Mouse (Mus musculus): Measurements from ENCODE around the gene Bcl9. TPM values are rescaled to one million over a fixed set of nuclear protein-coding genes. Genes with fewer than 3 reads are reported as not detected.

The Bcl9 gene
- polyA plus RNA-seq, 1 experiment from 2014 or later = 86.4 TPM

DNA sequence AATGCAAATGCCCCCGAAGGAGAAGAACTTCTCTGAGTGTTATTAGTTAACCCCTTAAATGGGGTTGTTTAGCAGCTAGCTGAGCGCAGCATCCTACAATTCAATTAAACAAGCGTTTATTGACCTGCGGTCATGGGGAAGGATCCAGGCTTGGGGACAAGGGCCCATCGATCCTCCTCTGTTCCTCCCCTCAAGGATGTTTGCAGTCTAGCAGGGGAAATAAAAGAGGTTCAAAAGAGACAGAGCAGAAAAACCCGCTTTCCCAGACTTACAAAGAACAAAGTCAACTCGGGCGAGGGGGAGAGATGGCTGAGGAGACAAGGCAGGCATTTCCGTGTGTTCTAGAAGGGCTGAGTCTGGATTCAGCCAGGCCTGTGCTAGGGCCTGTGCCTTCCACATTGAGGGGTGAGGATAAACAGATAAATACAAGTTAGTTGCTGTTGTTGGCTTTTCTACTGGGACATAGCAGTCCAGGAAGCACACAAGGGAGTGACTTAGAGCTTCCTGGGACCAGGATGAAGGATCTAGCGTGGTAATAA lies 55.0 kb downstream of the Bcl9 start:
- no peak for ATAC-seq (ENCODE audit: low FRiP score)

DNA sequence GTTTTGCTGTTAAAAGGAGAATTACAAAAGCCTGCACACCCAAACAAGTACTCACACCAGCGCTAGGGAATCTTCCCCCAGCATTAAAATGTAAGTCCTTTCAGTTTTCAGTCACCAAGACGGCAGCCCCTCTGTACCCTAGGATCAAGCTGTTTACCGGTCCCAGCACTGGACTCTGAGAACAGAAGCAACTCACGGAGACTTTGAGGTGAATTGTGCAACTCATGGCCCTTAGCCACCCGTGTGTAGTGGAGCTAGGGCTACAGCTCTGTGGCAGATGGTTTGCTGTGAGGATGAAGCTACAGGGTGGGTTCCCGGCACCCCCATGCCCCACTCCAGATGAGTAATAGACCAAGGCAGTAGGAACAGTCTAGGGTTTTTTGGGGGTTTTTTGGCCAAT lies 55.9 kb downstream of the Bcl9 start:
- no peaks in the 10 kb centered on the region for H3K36me3 ChIP-seq
- H3K4me2 ChIP-seq = no peak overlapping the region
- H3K4me1 ChIP-seq (replicated peaks) = peaks cover 23% of the 10 kb centered on the region
- H3K4me3 ChIP-seq = no peak overlapping the region
- no peak overlapping the region for H3K27ac ChIP-seq
- no peaks in the 10 kb centered on the region for H3K27me3 ChIP-seq
- 41% methylated on average over 6 of the region's 6 CpGs for WGBS
- no peak for ATAC-seq (ENCODE audit: low FRiP score)
- no peak overlapping the region for H3K9ac ChIP-seq
- no peaks in the 10 kb centered on the region for H3K9me3 ChIP-seq

More for the DNA sequence above, 55.0 kb downstream of the Bcl9 start:
- Histone ChIP-seq H3K36me3 (no peaks in the 10 kb centered on the region), H3K27ac (0 out of 2 replicates have a peak overlapping the region, but pooled peaks have one; percentile 52), H3K9me3 (no peaks in the 10 kb centered on the region), H3K27me3 (no peaks in the 10 kb centered on the region), H3K4me2 (no peak overlapping the region), H3K9ac (no peak overlapping the region), H3K4me1 (replicated peaks) (peaks cover 23% of the 10 kb centered on the region), H3K4me3 (no peak overlapping the region)
- 37% methylated on average over 10 of the region's 10 CpGs for WGBS

- H3K4me1 ChIP-seq (replicated peaks) = peaks cover 22% of the 10 kb centered on the region
- no peaks in the 10 kb centered on the region for H3K27me3 ChIP-seq
- 95% methylated on average over 6 of the region's 6 CpGs for WGBS
Observed at GRCm38 (mm10) chr3:97239793-97240192, 57.9 kb downstream of the Bcl9 start.

DNA sequence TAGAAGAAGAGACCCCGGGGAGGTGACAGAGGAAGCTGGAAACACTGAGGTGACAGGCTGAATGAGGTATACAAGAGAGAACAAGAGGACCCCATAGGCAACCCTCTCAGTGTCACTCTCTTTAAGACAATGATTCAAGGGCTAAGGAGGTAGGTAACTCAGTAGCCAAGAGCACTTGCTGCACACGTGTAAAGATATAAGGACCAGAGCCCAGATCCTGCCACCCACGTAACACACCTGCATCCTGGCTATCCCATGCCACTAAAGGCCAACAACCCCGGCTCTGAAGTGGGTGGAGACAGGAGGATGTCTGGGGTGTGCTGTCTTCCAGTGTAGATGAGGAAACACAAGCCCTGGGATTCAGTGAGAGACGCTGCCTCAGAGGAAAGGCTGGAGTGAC lies 58.4 kb downstream of the Bcl9 start:
- no peaks in the 10 kb centered on the region for H3K27me3 ChIP-seq
- H3K9ac ChIP-seq = no peak overlapping the region
- WGBS = 95% methylated on average over 5 of the region's 5 CpGs
- H3K27ac ChIP-seq = no peak overlapping the region
- no peak overlapping the region for H3K4me3 ChIP-seq
- H3K9me3 ChIP-seq = no peaks in the 10 kb centered on the region
- H3K4me1 ChIP-seq (replicated peaks) = peaks cover 17% of the 10 kb centered on the region
- ATAC-seq (ENCODE audit: low FRiP score) = no peak
- H3K36me3 ChIP-seq = no peaks in the 10 kb centered on the region
- no peak overlapping the region for H3K4me2 ChIP-seq

More at GRCm38 (mm10) chr3:97239793-97240192, 57.9 kb downstream of the Bcl9 start:
- H3K27ac ChIP-seq = no peak overlapping the region
- H3K9ac ChIP-seq = no peak overlapping the region
- ATAC-seq (ENCODE audit: low FRiP score) = no peak
- no peak overlapping the region for H3K4me2 ChIP-seq
- H3K4me3 ChIP-seq = no peak overlapping the region
- no peaks in the 10 kb centered on the region for H3K36me3 ChIP-seq
- H3K9me3 ChIP-seq = no peaks in the 10 kb centered on the region

GRCm38 (mm10) chr3:97238521-97238920 lies 59.2 kb downstream of the Bcl9 start:
- peaks cover 13% of the 10 kb centered on the region for H3K4me1 ChIP-seq (replicated peaks)
- H3K27ac ChIP-seq = no peak overlapping the region
- WGBS = 75% methylated on average over 2 of the region's 2 CpGs
- no peaks in the 10 kb centered on the region for H3K9me3 ChIP-seq
- H3K27me3 ChIP-seq = no peaks in the 10 kb centered on the region
- H3K4me2 ChIP-seq = no peak overlapping the region
- no peaks in the 10 kb centered on the region for H3K36me3 ChIP-seq
- H3K4me3 ChIP-seq = no peak overlapping the region
- ATAC-seq (ENCODE audit: low FRiP score) = no peak
- no peak overlapping the region for H3K9ac ChIP-seq

DNA sequence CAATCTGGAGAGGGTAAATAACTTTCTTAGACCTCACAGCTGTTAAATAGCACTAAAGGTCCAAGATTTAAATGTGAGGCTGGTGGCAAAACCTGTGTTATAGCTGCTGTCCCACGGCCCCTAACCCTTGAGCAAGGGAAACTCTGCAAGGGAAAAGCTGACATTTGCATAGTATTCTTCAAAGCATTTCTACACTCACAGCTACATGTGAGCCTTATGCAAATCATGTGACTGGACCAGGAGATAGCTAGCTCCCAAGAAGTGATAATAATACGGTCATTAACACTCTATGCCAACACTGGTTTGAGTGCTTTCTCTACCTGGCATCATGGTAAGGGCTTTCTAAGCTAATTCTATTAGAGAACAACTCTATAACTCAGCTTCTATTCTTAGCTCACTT lies 60.3 kb downstream of the Bcl9 start:
- no peak overlapping the region for H3K27ac ChIP-seq
- no peak overlapping the region for H3K9ac ChIP-seq
- no peak for ATAC-seq (ENCODE audit: low FRiP score)
- H3K4me3 ChIP-seq = no peak overlapping the region
- H3K9me3 ChIP-seq = no peaks in the 10 kb centered on the region
- no peaks in the 10 kb centered on the region for H3K27me3 ChIP-seq
- 93% methylated on average over 2 of the region's 2 CpGs for WGBS
- H3K4me1 ChIP-seq (replicated peaks) = peaks cover 6% of the 10 kb centered on the region
- H3K4me2 ChIP-seq = no peak overlapping the region
- H3K36me3 ChIP-seq = no peaks in the 10 kb centered on the region

DNA sequence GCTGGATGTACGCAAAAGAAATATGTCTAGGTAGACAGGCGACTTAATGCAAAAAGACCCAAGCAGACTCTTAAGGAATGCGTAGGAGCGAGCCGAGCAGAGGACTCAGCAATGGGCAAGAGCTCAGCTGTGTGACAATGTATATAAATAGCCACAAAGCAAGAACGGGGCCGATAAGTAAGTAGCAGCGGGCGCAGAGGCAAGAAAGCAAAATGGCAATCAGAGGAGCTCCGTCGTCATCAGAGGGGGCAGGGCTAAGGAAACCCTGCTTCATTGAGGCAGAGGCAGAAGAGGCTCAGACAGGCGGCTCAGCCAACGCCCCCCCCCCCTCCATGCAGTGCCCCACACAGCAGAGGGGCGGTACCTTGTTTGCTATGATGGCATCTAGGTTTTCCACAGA lies 62.9 kb downstream of the Bcl9 start:
- no peak overlapping the region for H3K4me2 ChIP-seq
- no peak overlapping the region for H3K27ac ChIP-seq
- H3K4me3 ChIP-seq = no peak overlapping the region
- peaks cover 4% of the 10 kb centered on the region; the same call in 1 of the 2 replicates for H3K36me3 ChIP-seq
- WGBS = 85% methylated on average over 14 of the region's 14 CpGs
- no peak for ATAC-seq (ENCODE audit: low FRiP score)
- H3K27me3 ChIP-seq = no peaks in the 10 kb centered on the region
- H3K4me1 ChIP-seq (replicated peaks) = no peaks in the 10 kb centered on the region
- no peaks in the 10 kb centered on the region for H3K9me3 ChIP-seq
- no peak overlapping the region for H3K9ac ChIP-seq

DNA sequence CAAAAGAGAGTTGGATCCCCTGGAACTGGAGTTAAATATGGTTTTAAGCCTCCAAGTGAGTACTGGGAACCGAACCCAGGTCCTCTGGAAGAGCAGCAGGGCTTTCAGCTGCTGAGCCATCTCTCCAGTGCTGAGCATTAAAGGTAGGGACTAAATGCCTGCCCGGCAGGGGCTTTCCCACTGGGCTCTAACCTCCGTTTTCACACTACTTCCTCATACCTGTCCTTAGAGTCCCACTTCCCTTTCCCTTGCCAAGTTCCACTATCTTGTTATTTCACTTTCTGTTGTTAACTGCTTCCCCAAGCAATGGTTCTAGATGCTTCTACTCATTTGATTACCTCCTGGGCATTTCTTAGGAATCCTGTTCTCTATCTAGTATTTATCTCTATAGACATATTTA lies 65.4 kb downstream of the Bcl9 start:
- Histone ChIP-seq H3K9ac (no peak overlapping the region), H3K9me3 (no peaks in the 10 kb centered on the region), H3K27me3 (no peaks in the 10 kb centered on the region), H3K4me1 (replicated peaks) (peaks cover 9% of the 10 kb centered on the region), H3K36me3 (peaks cover 4% of the 10 kb centered on the region; the same call in 1 of the 2 replicates), H3K4me3 (no peak overlapping the region), H3K27ac (no peak overlapping the region), H3K4me2 (no peak overlapping the region)
- ATAC-seq (ENCODE audit: low FRiP score) = no peak
- 88% methylated on average over 3 of the region's 3 CpGs for WGBS

- Histone ChIP-seq H3K36me3 (peaks cover 4% of the 10 kb centered on the region; the same call in 1 of the 2 replicates), H3K4me1 (replicated peaks) (peaks cover 9% of the 10 kb centered on the region), H3K27me3 (no peaks in the 10 kb centered on the region), H3K4me3 (no peak overlapping the region), H3K9me3 (no peaks in the 10 kb centered on the region), H3K27ac (no peak overlapping the region), H3K9ac (no peak overlapping the region), H3K4me2 (no peak overlapping the region)
- no peak for ATAC-seq (ENCODE audit: low FRiP score)
- 88% methylated on average over 9 of the region's 9 CpGs for WGBS
Observed at GRCm38 (mm10) chr3:97231857-97232256, 65.9 kb downstream of the Bcl9 start.

DNA sequence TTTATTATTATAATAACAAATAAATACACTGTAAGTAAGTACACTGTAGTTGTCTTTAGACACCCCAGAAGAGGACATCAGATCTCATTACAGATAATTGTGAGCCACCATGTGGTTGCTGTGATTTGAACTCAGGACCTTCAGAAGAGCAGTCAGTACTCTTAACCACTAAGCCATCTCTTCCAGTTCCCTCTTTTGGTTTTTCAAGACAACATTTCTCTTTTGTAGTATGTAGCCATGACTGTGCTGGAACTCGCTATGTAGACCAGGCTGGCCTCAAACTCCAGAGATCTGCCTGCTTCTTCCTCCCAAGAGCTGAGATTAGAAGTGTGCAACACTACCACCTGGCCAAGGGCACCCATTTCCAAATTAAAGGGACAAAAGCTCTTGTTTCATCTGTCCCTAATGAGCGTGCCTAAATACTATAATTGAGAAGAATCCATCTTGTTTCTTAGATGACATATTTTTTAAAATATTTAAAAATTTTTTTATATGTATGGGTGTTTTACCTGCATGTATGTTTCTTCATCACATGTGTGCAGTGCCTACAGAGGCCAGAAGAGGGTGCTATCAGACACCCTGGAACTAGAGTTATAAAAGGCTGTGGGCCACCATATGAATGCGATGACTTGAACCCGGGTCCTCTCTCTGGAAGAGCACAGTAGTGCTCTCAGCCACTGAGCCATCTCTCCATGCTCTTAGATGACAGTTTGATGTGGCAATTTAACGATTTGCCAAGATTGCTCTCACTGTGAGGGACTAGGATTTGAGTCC lies 66.9 kb downstream of the Bcl9 start:
- no peaks in the 10 kb centered on the region for H3K27me3 ChIP-seq

GRCm38 (mm10) chr3:97228457-97228856 lies 69.3 kb downstream of the Bcl9 start:
- peak overlapping the region; percentile 75 for H3K4me2 ChIP-seq
- H3K27me3 ChIP-seq = no peaks in the 10 kb centered on the region
- no peak for ATAC-seq (ENCODE audit: low FRiP score)
- peak overlapping the region; percentile 95; the same call in 1 of the 2 replicates for H3K27ac ChIP-seq
- peak overlapping the region; percentile 79 for H3K4me3 ChIP-seq
- peak overlapping the region; percentile 92 for H3K9ac ChIP-seq
- peaks cover 40% of the 10 kb centered on the region for H3K4me1 ChIP-seq (replicated peaks)
- 16% methylated on average over 12 of the region's 12 CpGs for whole genome bisulfite sequencing
- no peaks in the 10 kb centered on the region for H3K9me3 ChIP-seq
- peaks cover 5% of the 10 kb centered on the region; the same call in 1 of the 2 replicates for H3K36me3 ChIP-seq

More for the DNA sequence above, 66.9 kb downstream of the Bcl9 start:
- 97% methylated on average over 5 of the region's 5 CpGs for WGBS
- Histone ChIP-seq H3K9me3 (no peaks in the 10 kb centered on the region), H3K9ac (no peak overlapping the region), H3K27ac (no peak overlapping the region), H3K36me3 (peaks cover 4% of the 10 kb centered on the region; the same call in 1 of the 2 replicates), H3K4me3 (no peak overlapping the region), H3K4me1 (replicated peaks) (peaks cover 18% of the 10 kb centered on the region), H3K4me2 (no peak overlapping the region)
- ATAC-seq (ENCODE audit: low FRiP score) = no peak

- Histone ChIP-seq H3K4me3 (peak overlapping the region; percentile 79), H3K27ac (peak overlapping the region; percentile 95), H3K27me3 (no peaks in the 10 kb centered on the region), H3K36me3 (peaks cover 9% of the 10 kb centered on the region; the same call in 1 of the 2 replicates), H3K4me1 (replicated peaks) (peaks cover 45% of the 10 kb centered on the region), H3K9ac (peak overlapping the region; percentile 92), H3K4me2 (peak overlapping the region; percentile 75), H3K9me3 (no peaks in the 10 kb centered on the region)
- peak; percentile 50; the same call in 1 of the 2 replicates for ATAC-seq (ENCODE audit: low FRiP score)
- WGBS = 0% methylated on average over 16 of the region's 16 CpGs
Observed at GRCm38 (mm10) chr3:97228020-97228419, 69.7 kb downstream of the Bcl9 start.
